Mouse (Mus musculus) heart, adult 9 months (tissue): Measurements from ENCODE around the gene Slc28a3.

Source experiments
- DNase-seq, 2 experiments: peaks; one replicate each; pipeline ENCODE4 v3.0.0; 2022; ENCODE audit warnings: low spot score in 2 of 2

The Slc28a3 gene

DNA sequence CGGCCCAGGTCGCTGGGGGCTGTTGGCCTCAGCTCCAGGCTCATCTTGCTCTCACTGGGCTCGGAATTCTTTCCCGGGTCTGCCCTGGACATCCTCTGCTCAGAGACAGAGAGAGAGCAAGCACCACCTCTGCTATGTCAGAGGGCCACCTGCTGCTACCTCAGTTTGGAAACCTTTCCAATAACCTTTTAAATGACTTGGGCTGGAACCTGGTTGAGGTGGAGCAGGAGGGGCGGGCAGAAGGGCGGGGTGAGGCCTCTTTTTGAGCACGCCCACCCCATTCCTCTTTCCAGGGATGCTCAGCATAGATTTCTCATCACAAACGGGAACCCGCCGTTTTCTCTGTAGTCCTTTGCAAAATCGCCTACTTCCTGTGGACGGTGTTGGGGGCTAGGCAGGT, at the start of gene Slc28a3:
Slc28a3 (minus strand) TSS at position 162 of the 400 bp plus-strand sequence.
- DNase-seq, result no peak

DNA sequence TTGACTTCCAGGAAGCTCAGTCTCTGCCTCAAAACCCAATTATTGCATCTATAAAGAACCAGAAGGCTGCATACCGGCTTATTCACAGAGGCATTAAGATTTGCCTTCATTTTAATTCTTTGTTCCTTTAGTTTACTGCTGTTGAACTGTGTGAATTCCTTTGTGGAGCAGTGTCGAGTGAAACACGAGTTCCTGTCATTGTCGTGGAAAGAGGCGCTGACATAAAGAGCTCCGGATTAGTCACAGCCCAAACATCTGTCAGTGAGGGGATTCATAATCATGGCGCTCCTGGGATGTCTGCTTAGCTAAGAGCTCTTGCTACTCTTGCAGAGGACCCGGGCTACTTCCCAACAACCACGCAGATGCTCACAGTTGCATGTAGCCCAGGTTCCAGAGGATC, 47.3 kb upstream of the Slc28a3 start:
- no peak for DNase-seq

DNA sequence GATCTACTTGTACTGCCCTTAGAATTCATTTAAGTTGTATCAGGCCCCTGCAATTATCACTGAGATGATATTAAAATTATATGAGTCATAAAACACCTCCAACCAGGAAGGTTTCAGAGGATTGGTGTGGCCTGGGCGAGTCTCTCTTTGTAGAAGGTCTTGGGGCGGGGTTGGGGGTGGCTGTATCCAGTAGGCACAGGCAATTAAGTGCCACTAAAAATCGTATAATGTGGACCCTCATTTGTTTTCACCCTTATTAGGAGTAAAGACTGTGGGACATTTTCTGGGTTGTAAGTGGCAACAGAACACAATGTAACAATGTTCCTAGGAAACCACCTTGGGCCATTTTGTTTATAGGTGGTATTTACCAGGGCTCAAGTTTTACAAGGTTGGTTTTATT, 46.2 kb upstream of the Slc28a3 start:
- no peak for DNase-seq

DNA sequence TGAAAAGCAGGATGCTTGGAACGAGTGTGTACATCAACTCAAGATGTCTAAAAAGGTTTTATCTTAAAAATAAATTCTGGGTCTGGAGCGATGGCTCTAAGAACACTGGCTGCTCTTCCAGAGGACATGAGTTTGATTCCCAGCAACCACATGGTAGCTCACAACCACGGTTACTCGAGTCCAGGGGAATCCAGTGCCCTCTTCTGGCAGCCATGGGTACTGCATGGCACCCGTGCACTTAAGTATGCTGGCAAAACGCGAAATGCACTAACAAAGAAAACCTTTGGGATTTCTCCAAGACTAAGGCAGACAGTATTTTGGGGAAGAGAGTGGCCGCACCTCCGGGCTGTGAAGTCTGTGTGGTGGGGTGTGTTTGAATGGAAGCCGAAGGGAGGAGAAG, 44.9 kb upstream of the Slc28a3 start:
- DNase-seq, result no peak

DNA sequence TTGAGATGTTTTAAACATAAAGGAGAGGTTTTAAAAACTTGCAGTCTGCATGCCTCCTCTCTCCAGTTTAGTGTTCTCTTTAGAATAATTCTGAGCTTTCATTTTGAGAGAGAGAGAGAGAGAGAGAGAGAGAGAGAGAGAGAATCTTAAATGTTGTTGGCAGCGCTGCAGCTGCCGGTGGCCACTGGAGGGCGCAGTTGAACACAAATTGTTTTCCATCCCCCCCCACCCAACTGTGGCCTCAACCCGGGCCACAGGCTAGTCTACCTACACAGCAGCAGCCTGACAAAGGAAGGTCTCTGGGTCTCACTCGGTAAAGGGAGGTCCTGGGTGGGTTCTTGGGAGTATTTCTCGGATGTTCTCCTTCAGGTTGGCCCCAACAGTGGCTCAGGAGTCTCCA, 29.7 kb upstream of the Slc28a3 start:
- no peak for DNase-seq

DNA sequence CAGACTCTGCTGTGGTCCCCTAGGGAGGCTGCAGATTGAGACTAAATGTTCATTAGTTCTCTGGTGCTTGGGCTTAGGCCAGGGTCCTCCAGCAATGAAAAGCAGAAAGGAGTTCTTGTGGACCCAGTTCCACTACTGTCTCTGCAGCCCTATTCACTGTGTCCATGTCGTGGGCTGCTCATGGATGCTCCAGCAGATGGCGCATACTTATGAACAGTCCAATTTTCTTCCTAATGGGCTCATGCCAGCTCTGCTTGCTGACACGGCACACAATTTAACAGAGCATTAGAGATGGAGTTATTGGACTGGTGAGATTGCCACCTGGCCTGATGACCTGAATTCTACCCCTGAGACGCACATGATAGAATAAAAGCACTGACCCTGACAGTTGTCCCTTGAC, 28.3 kb upstream of the Slc28a3 start:
- DNase-seq, result no peak

DNA sequence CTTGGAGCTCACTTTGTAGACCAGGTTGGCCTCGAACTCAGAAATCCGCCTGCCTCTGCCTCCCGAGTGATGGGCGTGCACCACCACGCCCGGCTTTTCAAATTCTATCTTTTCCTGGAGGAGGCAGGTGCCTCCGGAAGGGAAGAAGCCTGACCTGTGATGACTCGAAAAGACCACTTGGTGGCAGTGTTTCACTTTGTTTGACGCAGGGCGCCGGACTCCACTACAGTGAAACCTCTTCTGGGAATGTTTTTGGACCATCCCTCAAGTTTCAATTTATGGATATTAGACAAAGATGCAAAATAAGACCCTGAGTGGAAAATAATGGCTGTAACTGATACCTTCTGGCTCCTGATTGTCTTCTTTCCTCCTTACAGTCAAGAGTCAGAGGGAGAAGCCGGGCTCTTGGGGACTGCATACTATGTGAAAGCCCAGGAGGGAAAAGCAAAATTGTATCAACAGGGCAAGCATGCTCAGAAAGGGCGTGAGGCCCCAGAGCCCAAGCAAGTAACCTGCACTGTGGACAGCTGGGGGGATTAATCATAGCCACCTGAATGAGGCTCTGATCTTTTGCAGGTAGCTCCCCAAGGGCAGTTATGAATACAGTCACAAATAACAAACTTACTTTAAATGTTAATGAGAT, 26.8 kb upstream of the Slc28a3 start:
- DNase-seq, result peak; percentile 3 to 36

DNA sequence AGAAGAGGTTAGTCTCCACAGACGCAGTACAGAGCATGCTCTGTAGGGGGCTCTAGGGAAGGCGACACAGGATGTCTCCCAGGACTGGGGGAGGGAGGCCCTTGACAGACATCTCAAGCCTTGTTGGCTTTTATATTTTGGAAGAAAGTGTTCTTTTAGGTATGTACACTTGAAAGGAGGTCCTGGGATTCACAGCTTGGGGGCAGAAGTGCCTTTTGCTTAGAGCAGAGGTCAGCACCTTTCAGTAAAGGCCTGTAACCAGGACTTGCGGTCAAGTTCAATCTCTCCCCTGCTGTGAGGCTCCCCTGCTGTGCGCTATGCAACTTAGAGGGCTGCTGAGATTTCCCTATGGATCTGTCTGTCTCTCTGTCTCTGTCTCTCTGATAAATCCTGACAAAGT, 23.2 kb upstream of the Slc28a3 start:
- no peak for DNase-seq

DNA sequence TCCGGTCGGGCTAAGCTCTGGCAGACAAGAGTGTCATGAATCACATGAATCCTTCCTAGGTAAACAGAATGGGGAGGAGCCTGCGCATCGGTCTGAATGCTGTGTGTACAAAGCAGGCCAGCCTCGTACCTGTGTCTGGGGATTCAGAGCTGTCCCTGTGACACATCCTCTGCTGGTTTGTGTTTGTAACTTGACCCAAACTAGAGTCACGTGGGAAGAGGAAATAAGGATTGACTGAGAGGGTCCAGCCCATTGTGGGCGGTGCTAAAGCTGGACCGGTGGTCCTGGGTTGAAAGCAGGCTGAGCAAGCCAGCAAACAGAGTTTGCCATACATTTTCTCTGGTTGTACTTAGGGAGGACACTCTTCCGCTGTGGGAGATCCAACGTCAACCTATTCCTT, 20.1 kb upstream of the Slc28a3 start:
- DNase-seq, result no peak

DNA sequence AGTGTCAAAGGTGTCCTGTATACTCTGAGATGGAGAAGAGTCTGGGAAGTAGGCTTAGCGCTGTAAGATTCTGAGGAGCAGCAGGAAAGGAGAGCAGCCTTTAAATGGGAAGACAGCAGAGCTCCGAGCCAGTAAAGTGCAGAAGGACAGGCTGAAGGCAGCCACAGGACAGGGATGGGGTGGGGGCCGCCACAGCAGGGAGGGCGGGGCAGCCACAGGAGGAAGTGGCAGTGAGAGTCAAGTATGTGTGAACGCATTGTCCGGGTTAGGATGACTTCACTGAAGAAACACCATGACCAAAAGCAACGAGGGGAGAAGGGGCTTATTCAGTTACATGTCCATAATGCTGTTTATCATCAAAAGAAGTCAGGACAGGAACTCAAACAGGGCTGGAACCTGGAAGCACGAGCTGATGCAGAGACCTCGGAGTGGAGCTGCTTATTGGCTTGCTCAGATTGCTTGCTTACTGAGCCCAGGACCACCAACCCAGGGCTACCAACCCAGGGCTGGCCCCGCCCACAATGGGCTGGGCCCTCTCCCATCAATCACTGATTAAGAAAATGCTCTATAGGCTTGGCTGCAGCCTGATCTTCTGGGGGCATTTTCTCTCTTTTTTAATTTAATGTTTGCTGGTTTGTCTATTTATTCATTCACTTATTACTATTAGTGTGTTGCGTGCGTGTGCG, 18.8 kb upstream of the Slc28a3 start:
- no peak for DNase-seq

DNA sequence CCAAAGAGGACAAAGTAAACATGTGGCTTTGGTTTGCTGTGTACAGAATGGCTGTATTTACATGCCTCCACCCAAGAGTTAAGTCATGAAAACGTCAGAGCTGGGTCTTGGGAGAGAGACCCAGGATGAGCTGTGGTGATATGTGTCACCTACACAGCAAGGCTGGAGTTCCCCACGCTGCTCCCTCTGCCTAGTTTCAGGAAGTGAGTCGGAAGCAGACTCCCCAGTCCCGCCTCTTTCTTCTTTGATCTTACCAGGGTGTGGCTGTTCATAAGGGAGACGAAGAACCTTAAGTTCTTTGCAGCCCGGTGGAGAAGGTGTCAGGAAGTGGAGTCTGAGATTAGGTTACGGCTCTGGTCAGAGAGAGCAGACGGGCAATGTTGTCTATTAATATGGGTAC, 12.0 kb upstream of the Slc28a3 start:
- no peak for DNase-seq

DNA sequence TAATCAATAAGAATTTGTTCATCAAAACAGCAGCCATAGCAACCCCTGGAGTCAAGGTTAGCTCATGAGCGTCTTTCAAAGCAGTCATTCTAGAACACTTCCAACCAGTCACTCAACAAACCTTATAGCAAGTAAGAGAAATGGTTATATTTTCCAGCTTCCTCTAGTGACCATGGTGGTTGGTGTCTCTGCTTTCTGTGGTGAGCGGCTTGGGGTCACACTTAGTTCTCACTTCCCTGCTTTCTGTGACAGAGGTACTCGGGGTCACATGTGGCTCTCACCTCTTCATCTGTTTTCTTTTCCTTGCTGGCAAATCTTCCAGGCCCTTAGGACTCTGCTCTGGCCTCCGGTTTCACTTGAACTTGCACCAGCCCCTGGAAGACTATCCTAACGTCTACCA, 8.6 kb upstream of the Slc28a3 start:
- no peak for DNase-seq

DNA sequence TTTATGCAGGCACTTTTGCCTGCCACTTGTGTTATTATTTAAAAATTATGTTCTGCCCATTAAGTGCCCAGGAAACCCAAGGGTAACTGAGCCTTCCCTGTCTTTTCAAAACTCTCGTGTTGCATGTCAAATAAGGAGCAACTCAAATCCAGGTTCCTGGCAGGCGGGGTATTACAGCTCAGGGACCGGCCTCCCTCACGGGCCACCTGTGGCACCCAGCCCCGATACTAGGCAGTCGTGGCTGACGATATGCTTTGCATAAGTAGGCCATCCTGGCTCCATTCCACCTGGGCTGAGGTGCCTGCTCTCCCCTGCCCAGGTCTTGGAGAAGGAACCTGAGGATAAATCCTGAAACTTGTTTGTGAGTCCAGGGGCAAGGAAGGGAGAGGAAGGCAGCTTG, 618 bp downstream of the Slc28a3 start:
- DNase-seq, result no peak

DNA sequence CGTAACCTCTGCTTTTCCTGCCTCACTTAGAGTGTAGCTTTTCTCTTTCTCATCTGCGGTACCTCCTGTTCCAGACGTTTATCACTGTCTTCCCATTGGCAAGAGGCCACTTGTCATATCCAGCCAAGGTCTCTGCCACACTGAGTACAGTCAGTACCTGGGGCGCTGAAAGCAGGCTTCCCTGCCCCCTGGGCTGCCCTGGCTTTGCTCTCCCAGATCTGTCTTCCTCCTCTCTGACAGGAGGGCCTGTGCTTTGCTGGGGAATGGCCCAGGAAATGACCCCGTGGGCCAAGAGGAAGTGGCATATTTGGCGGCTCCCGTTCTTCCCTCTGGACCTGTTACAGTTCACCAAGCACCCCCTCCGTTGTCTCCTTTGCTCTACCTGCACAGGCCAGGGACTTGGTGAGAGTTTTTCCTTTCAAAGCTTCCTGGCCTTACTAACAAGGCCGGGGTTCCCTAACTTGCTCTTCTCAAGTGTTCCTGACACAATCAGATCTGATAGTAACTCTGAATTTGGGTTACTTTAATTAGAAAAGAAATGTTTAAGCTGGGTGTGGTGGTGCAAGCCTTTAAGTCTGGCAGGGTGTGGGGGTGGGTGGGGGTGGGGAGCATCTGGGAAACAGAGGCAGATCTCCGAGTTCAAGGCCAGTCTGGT, 9.3 kb downstream of the Slc28a3 start:
- peak; percentile 44 to 53 for DNase-seq

DNA sequence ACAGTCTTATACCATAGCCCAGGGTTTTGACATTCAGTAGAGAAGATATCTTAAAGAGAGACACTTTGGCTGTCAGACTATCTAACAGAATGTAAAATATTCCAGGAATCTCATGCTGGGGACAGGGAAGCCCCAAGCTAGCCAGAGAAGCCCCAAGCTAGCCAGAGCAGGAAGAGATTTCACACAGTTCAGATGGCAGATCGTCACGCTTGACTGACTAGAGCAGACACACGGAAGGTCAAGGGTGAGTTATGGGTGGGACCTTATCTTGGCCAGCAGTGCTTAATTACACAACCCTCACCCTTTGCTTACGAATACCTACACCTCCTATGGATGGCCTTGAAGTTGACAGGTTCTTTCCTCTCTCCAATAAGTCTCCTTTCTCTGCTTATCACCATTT, 12.1 kb downstream of the Slc28a3 start:
- DNase-seq, result no peak

DNA sequence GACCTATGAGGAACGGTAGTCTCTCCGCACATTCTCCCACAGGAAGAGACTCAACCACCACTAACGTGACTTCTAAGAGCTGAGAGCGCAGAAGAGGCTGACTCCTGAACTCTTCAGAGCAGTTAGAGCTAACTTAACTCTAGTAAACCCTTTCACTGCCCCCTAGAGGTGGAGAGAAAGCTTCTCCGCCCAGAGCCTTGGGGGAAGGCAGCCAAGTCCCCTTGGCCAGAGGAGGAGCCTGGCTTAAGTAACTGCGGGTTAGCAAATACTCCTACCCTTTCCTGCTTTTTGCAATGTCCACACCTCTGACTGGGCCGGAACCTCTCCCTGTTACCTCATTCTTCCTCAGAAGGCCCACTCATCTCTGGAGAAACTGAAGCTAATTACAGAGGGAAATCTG, 17.5 kb downstream of the Slc28a3 start:
- DNase-seq, result peak; percentile 41 to 60

DNA sequence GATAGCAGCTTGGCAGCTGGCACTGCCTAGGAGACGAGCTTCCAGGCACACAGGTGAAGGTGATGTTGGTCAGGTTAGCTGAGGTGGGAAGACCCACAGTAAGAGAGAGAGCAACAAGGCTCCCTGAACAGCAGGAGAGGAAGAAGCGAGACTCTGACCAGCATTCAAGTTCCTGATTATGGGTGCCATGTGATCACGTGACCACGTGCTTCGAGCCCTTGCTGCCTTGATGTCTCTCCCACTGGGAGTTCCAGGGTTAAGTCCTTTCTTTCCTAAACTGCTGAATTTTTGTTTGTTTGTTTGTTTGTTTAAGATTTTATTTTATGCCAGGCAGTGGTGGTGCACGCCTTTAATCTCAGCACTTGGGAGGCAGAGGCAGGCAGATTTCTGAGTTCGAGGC, 18.8 kb downstream of the Slc28a3 start:
- DNase-seq, result no peak

DNA sequence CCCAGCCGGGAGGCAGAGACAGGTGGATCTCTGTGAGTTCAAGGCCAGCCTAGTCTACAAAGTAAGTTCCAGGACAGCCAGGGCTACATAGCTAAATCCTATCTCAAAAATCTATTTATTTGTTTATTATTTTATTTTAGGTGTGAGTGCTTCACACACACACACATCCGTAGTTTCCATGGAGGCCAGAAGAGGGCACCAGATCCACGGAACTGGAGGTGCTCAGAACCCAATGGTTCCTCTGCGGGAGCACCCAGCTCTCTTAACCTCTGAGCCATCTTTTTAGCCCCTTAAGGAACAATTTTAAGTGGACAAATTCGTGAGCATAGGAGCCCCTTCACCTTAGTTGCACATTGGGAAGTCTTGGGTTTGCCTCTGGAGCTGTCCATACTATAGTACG, 20.0 kb downstream of the Slc28a3 start:
- DNase-seq, result peak in 1 of 2 experiments; percentile 6

DNA sequence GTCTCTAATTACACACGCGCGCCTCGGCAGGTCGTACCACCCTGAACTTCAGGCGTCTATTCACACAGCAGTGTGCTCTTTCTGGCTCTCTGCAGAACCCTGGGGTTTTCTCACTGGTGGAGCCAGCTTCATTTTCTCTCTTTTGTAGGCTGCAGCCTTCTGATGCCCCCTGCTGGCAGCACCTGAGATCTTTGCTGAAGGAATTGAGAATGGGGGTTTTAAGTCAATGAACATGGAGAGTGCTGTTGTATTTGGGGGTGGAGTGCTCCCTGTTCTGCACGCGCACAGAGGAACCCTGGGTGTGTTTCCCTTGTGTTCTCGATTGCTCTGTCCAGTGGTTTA, 21.2 kb downstream of the Slc28a3 start:
- DNase-seq, result peak; percentile 9 to 57

DNA sequence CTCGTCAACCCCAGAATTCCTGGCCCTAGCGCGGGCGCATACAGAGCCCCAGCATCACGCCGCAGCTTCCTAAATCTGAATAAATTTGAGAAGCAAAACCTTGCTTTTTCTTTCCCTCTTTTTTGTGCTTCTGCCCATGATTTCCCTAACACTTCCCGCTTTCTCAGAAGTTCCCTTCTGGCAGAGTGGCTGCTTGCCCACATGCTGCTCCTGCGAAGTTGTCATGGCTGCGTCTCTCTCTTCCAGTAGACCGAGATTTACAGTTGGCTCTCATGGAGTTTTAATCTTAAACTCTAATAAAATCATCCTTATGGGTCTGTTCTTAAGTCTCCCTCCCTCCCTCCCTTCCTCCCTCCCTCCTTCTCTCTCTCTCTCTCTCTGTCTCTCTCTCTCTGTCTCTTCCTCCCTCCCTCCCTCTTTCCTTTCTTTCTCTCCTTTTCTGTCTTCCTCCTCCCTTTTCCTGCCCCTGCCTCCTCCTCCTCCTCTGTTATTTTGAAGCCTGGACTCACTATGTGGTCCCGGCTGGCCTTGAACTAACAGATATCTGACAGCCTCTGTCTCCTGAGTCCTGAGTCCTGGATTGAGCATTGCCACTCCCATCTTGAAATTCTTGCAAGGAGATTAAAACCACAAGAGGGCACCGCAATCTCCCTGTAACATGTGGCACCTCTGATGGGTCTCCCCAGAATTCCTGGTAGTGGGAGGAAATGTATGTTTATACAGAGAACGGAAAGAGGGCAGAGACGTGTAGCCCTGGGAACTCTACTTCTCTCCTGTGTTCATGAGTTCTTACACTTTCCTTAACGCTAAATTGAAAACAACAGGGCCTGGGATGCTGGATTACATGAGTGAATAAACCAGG, 21.8 kb downstream of the Slc28a3 start:
- no peak for DNase-seq

DNA sequence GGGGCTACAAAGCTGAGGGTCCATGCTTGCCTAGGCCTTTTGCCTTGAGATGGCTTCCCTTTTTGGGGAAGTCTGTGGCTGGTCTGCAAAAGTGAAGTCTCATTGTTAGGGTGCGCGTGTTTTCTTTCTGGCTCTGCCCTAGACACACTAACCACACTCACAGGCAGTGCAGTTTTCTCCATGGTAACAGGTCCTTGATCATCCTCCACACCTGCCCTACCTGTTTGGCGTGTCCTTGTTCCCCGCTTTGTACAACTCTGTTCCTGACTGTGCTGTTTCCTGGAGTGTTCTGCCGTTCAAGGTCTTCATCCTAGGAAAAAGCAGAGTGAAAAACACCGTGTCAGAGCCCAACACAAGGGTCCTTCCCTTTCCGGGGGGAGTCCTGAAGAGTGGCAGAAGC, 22.7 kb downstream of the Slc28a3 start:
- no peak for DNase-seq

DNA sequence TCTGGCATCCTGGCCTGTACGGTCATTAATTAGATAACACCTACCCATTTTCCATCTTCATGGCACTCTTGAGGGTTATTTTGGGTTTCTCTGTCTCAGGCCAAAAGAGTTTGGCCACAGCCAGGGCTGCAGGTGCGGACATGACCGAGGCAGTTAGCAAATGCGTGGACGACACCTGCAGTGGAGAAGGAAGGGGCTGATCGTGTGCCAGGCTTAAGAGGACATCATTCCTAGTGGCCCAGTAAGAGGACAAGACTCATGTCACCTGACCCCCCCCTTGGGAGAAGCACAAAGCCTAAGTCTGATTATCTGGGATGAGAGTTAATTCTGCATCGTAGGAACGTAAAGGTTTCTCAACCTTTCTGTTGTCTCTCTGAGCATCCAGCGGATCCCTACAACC, 44.5 kb downstream of the Slc28a3 start:
- no peak for DNase-seq
